Mouse (Mus musculus): Measurements from ENCODE around the gene Slc6a5. TPM values are rescaled to one million over a fixed set of nuclear protein-coding genes. Genes with fewer than 3 reads are reported as not detected.
A peak's percentile ranks its signal among the peaks of the same experiment; 100 is the strongest.

The Slc6a5 gene
- polyA plus RNA-seq, 1 experiment from 2014 or later = not detected

DNA sequence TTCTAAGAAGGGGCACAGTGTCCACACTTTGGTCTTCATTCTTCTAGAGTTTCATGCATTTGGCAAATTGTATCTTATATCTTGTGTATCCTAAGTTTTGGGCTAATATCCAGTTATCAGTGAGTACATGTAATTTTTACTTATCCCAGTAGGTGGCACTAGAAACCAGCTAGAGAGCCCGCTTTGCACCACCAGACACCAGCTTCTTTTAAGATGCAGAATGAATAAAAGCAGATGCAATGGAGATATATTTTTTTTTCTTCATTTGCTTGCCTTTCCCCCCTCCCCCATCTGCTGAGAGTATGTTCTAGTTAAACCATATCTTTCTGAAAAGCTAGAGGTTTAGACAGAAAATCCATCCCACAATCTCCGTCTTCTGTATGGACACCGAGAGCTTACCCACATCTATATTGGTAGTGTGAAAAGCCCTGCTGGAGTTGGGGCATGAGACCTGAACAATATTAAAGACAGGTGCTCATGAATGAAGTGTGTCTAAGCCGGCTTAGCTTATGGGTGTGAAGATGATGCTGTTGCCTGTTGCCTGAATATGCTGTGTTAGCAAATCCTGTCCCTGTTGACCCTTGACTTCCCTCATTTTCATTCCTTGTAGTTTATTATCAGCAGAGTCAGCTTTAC is 43.7 kb downstream of the Slc6a5 start:
- Histone ChIP-seq H3K9ac (no peak overlapping the region), H3K27ac (no peak overlapping the region), H3K9me3 (replicated peaks) (no peaks in the 10 kb centered on the region), H3K4me1 (no peaks in the 10 kb centered on the region), H3K27me3 (no peaks in the 10 kb centered on the region), H3K4me2 (no peak overlapping the region), H3K4me3 (no peak overlapping the region), H3K36me3 (ENCODE audit: poor library complexity, severe bottlenecking) (no peaks in the 10 kb centered on the region)
- ATAC-seq = peak; percentile 58
- 57% methylated on average over 4 of the region's 4 CpGs for WGBS

DNA sequence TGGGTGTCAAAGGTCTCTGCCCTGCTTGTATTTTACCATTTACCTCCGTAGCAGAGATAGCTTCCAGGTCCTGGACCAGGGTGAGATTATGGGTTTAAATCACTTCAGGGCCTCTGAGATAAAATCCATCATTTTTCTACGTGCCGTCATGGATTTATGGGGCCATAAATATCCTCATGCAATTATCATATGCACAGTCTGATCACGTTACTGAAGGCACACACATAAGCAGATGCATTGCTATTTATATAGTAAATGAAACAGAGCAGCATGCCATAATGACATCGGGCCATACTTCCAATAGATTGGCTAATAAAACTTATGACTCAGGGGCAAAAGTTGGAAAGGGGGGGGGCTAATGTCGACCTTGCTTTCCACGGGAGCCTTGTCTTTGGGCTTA is 44.9 kb downstream of the Slc6a5 start:
- Histone ChIP-seq H3K4me2 (no peak overlapping the region), H3K4me1 (no peaks in the 10 kb centered on the region), H3K4me3 (no peak overlapping the region), H3K9me3 (replicated peaks) (no peaks in the 10 kb centered on the region), H3K36me3 (ENCODE audit: poor library complexity, severe bottlenecking) (no peaks in the 10 kb centered on the region), H3K9ac (no peak overlapping the region), H3K27me3 (no peaks in the 10 kb centered on the region), H3K27ac (no peak overlapping the region)
- ATAC-seq = no peak
- WGBS = 84% methylated on average over 7 of the region's 7 CpGs

DNA sequence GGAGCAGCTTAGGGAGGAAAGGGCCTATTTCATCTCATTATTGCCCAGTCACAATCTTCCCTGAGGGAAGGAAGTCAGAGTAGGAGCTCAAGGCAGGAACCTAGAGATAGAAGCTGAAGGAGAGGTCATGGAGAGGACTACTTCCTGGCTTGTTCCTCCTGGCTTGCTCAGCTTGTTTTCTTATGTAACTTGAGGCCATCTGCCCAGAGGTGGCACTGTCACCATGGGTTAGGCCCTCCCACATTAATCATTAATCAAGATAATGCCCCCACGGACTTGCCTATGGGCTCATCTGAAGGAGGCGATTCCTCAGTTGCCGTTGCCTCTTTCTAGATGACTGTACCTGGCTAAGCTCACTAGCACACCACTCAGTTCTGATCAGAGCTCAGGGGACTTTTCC is 47.2 kb downstream of the Slc6a5 start:
- no peak for ATAC-seq
- Histone ChIP-seq H3K27ac (no peak overlapping the region), H3K36me3 (ENCODE audit: poor library complexity, severe bottlenecking) (no peaks in the 10 kb centered on the region), H3K4me1 (no peaks in the 10 kb centered on the region), H3K4me3 (no peak overlapping the region), H3K9me3 (replicated peaks) (no peaks in the 10 kb centered on the region), H3K4me2 (no peak overlapping the region), H3K27me3 (no peaks in the 10 kb centered on the region; the same call in 1 of the 2 replicates), H3K9ac (no peak overlapping the region)
- 84% methylated on average over 3 of the region's 3 CpGs for WGBS

DNA sequence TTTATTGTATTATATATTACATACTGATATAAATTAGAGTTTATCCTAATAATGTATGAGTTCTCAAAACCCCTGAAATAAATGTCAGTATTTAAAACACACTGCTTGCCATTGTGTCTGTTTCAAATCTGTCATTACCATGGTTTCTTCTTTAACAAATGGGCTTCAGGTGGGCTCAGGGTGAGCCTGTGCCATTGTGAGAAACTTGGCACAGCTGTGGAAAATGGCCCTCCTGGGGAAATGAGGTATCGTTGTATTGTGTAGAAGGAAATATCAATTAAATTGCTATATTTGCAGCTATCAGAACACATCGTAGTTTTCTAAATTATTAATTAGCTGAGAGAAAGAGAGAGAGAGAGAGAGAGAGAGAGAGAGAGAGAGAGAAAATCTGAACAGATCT is 53.8 kb downstream of the Slc6a5 start:
- no peak overlapping the region for H3K9ac ChIP-seq
- WGBS = 85% methylated on average over 2 of the region's 2 CpGs
- no peak for ATAC-seq
- H3K27ac ChIP-seq = no peak overlapping the region
- no peaks in the 10 kb centered on the region; the same call in 1 of the 2 replicates for H3K27me3 ChIP-seq
- no peaks in the 10 kb centered on the region for H3K9me3 ChIP-seq (replicated peaks)
- no peak overlapping the region for H3K4me3 ChIP-seq
- H3K36me3 ChIP-seq (ENCODE audit: poor library complexity, severe bottlenecking) = no peaks in the 10 kb centered on the region
- no peaks in the 10 kb centered on the region for H3K4me1 ChIP-seq
- H3K4me2 ChIP-seq = no peak overlapping the region

DNA sequence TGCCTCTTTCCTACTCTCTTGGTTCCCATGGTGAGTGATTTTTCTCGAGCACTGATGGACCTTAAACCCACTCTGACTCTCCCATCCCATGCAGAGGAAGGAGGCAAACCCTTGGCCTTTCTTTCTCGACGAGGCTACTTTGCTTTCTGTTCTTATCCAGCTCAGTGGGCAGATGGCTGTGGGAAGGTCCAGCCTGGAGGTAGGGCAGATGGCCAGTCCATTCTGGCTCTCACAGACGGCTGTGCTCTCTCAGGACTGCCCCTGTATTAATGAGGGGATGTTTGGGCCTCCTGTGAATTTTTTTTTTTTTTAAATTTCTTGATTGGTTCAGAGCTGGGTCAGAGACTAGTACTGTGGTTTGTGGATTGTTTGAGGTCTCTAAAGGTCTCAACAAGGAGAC is 59.6 kb downstream of the Slc6a5 start:
- no peak overlapping the region for H3K27ac ChIP-seq
- H3K9me3 ChIP-seq (replicated peaks) = no peaks in the 10 kb centered on the region
- H3K9ac ChIP-seq = no peak overlapping the region
- H3K36me3 ChIP-seq (ENCODE audit: poor library complexity, severe bottlenecking) = no peaks in the 10 kb centered on the region
- peaks cover under 1% of the 10 kb centered on the region for H3K4me1 ChIP-seq
- peaks cover 20% of the 10 kb centered on the region for H3K27me3 ChIP-seq
- ATAC-seq = no peak
- no peak overlapping the region for H3K4me3 ChIP-seq
- 34% methylated on average over 4 of the region's 4 CpGs for WGBS
- no peak overlapping the region for H3K4me2 ChIP-seq

DNA sequence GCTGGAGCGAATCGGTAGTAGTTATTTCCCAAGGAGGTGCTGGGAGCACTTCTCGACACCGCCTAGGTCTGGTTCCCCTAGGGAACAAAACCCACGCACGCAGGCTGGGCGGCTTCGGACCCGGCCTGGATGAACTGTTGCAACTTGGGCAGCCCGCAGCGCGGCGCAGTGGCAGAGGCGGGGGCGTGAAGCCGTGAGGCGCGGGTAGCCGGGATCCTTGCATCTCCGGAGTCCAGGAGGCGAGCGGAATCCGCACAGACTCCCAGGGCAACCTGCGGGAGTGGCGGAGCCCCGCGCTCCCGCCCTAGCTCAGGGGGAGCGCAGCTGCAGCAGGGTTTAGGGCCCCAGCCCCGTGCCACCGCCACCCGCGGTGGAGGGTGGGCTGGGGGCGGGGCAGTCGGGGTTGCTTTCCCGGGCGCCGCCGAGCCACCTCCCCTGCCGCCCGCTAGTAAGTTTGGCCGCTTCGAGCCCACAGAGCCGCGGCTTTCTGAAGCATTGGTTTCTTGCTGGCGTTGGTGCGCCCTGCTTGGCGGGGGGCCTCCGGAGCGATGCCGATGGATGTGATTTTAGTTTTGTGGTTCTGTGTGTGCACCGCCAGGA is 65.0 kb downstream of the Slc6a5 start, which contains the start of gene Nell1:
Gene Nell1, plus strand, starts transcription at position 24 of the 600 bp plus-strand sequence.
- Histone ChIP-seq H3K36me3 (ENCODE audit: poor library complexity, severe bottlenecking) (no peaks in the 10 kb centered on the region), H3K27ac (no peak within 1 kb of the TSS), H3K9me3 (replicated peaks) (no peaks in the 10 kb centered on the region), H3K9ac (peak within 1 kb of the TSS; percentile 63), H3K27me3 (peaks cover 75% of the 10 kb centered on the region), H3K4me1 (peaks cover 19% of the 10 kb centered on the region), H3K4me3 (peak within 1 kb of the TSS; percentile 53), H3K4me2 (peak within 1 kb of the TSS; percentile 95)
- under 1% methylated on average over 51 of the region's 52 CpGs for WGBS
- ATAC-seq = peak; percentile 75

DNA sequence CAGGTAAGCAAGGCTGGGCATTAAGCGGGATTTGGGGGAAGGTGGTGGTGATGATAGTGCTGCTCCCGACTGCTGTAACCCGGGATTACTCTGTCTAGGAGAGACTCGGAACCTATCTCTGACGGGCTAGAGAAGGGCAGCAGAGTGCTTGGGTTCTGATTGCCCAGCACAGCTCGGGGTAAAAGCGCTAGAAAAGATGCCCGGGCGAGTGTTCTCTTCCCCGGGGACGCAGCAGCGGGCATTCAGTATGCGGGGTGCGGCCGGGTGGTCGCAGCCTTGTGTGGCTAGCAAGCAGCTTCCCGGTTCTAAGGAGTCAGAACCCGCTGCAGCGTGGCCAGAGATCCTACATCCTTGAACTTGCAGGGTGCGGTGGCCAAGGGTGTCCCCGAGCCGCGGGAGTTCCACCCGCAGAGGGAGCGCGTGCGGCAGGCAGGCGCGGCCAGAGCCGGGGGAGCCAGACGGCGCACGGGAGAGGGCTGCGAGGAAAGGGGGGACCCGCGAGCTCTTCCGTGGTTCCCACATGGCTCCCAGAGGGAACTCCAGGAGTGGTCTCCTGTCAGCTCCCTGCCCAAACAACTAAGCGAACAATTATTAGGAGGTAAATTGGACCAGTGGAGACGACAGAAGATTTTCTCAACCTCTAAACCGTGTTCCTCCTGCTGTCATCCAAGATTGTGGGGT is 65.6 kb downstream of the Slc6a5 start:
- Histone ChIP-seq H3K4me2 (peak overlapping the region; percentile 95), H3K36me3 (ENCODE audit: poor library complexity, severe bottlenecking) (no peaks in the 10 kb centered on the region), H3K4me1 (peaks cover 19% of the 10 kb centered on the region), H3K27me3 (peaks cover 80% of the 10 kb centered on the region), H3K27ac (no peak overlapping the region), H3K9me3 (replicated peaks) (no peaks in the 10 kb centered on the region), H3K4me3 (peak overlapping the region; percentile 53), H3K9ac (peak overlapping the region; percentile 63)
- peak; percentile 76 for ATAC-seq
- WGBS = 2% methylated on average over 40 of the region's 40 CpGs

DNA sequence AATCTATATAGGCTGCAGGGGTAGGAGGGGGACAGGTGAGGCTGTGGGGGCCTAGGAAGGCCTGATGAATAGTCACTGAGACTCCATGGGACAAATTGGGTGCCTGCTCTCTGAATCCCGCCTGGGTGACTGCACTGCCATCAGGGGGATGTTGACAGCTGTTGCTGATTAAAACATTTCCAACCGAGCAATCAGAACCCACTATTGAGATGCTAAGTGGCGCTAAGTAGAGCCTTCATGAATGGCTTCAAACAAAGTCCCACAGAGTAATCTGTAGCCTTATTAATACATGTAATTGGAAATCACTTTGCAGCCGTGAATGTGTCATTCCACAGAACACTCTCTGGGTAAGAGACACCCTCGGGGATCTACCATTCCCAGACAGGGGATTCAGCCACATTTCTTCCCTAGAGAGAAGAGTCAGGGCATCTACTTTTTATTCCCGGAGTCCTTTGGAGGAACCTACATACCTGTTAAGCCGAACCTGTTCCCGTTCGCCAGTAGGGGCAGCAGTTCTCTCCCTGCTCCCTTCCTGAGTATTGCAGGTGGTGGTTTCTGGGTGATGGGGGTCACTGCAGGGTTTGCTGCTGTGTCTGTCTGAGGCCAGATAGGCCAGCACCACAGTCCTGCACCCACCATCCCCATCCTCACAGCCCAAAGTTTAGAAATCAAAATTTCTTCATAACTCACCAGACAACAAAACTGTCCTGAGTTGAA is 71.7 kb downstream of the Slc6a5 start:
- ATAC-seq = peak; percentile 88
- 7% methylated on average over 9 of the region's 9 CpGs for WGBS
- peaks cover 21% of the 10 kb centered on the region for H3K4me1 ChIP-seq
- H3K27me3 ChIP-seq = peaks cover 64% of the 10 kb centered on the region
- H3K9me3 ChIP-seq (replicated peaks) = no peaks in the 10 kb centered on the region
- H3K4me3 ChIP-seq = no peak overlapping the region
- no peak overlapping the region for H3K9ac ChIP-seq
- 0 out of 2 replicates have a peak overlapping the region, but pooled peaks have one; percentile 31 for H3K27ac ChIP-seq
- no peaks in the 10 kb centered on the region for H3K36me3 ChIP-seq (ENCODE audit: poor library complexity, severe bottlenecking)
- H3K4me2 ChIP-seq = no peak overlapping the region

DNA sequence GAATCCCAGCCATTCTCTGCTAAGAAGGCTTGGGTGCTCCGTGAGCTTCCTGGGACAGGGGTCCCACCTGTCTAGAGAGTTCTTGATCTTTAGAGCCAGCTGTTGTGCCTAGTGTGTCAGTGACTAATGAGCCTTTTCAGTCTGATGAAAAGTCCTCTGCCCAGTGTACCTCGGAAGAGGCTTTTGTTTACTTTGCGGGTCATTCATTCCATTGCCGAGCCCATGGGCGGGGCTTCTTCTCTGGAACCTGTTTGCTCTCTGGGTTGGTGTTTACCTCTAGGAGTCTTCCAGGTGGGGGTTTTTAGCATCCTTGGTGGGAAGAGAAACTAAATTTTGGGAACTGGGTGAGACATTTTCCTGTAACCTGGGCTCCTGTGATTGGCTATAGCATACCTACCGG is 74.8 kb downstream of the Slc6a5 start:
- H3K27ac ChIP-seq = no peak overlapping the region
- ATAC-seq = no peak
- no peaks in the 10 kb centered on the region for H3K36me3 ChIP-seq (ENCODE audit: poor library complexity, severe bottlenecking)
- H3K27me3 ChIP-seq = peaks cover 34% of the 10 kb centered on the region
- 24% methylated on average over 6 of the region's 6 CpGs for WGBS
- H3K9me3 ChIP-seq (replicated peaks) = no peaks in the 10 kb centered on the region
- H3K9ac ChIP-seq = no peak overlapping the region
- H3K4me1 ChIP-seq = peaks cover 21% of the 10 kb centered on the region
- H3K4me3 ChIP-seq = no peak overlapping the region
- H3K4me2 ChIP-seq = no peak overlapping the region

DNA sequence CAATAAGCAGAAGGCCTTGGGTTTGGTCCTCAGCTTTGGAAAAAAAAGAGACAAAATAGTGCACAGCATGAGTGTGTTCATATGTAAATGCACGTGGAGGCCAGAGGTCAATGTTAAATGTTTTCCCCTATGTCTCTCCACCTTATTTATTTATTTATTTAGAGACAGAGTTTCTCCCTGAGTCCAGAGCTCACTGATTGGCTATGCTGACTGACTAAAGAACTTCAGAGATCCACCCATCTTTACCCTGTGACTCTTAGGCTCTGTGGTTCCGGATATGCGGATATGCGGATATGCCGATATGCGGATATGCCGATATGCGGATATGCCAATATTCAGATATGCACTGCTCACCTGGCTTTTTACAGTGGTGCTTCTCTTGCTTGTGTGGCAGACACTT is 76.0 kb downstream of the Slc6a5 start:
- ATAC-seq = no peak
- H3K4me2 ChIP-seq = no peak overlapping the region
- 91% methylated on average over 8 of the region's 8 CpGs for WGBS
- H3K4me1 ChIP-seq = peaks cover 20% of the 10 kb centered on the region
- H3K27ac ChIP-seq = no peak overlapping the region
- H3K36me3 ChIP-seq (ENCODE audit: poor library complexity, severe bottlenecking) = no peaks in the 10 kb centered on the region
- peaks cover 22% of the 10 kb centered on the region for H3K27me3 ChIP-seq
- no peak overlapping the region for H3K4me3 ChIP-seq
- H3K9me3 ChIP-seq (replicated peaks) = no peaks in the 10 kb centered on the region
- no peak overlapping the region for H3K9ac ChIP-seq

DNA sequence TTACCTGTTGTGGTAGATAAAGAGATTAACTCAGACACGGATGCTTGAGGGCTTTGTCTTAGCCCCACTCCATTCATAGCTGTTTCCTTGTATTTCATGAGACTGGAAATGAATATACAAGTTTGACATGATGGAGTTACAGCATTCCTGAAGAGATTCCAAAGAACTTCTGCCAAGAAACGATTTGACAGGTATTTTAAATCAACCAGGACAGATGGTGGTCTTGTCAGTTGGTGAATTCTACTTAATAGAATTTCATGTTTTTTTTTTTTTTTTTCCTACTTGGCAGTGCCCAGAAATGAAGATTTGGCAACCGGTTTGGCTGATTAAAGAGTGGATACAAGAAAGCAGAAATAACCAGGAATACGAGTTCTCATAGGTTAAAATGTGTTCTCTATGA is 89.4 kb downstream of the Slc6a5 start:
- H3K4me3 ChIP-seq = no peak overlapping the region
- H3K27ac ChIP-seq = no peak overlapping the region
- ATAC-seq = no peak

DNA sequence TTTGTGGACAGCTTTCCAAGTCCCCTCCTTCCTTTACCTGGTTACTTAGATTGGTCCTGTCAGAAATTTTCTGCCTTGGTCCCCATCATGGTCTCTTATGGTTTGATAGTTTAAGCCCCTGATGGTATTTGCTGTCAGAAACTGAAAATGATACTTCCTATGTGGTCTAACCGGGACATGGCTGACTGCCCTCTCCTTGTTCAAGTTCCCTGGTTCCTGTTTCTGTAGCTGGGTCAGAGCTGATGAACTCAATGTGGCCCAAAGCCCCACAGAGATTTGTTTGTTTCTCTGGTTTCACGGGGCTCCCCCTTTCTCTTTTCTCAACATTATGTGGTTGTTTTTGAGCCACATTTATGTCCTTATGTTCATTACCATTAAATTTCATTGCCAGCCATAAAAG is 95.3 kb downstream of the Slc6a5 start:
- Histone ChIP-seq H3K27ac (no peak overlapping the region), H3K4me2 (no peak overlapping the region), H3K9me3 (replicated peaks) (no peaks in the 10 kb centered on the region), H3K9ac (no peak overlapping the region), H3K4me3 (no peak overlapping the region), H3K27me3 (no peaks in the 10 kb centered on the region), H3K4me1 (no peaks in the 10 kb centered on the region), H3K36me3 (ENCODE audit: poor library complexity, severe bottlenecking) (no peaks in the 10 kb centered on the region)
- WGBS = 84% methylated on average over 2 of the region's 2 CpGs
- no peak for ATAC-seq

More for the DNA sequence above, 89.4 kb downstream of the Slc6a5 start:
- Histone ChIP-seq H3K4me1 (no peaks in the 10 kb centered on the region), H3K36me3 (ENCODE audit: poor library complexity, severe bottlenecking) (no peaks in the 10 kb centered on the region), H3K4me2 (no peak overlapping the region), H3K9ac (no peak overlapping the region), H3K9me3 (replicated peaks) (no peaks in the 10 kb centered on the region), H3K27me3 (no peaks in the 10 kb centered on the region)
- 78% methylated on average over 4 of the region's 4 CpGs for WGBS
